Mouse (Mus musculus): ENCODE measurements around the gene Mapk7.

Gene Mapk7

GRCm38 (mm10) chr11:61449499-61450292 is 44.5 kb downstream of the Mapk7 start:
- DNase-seq, result no peak

- DNase-seq, result no peak
Measured at GRCm38 (mm10) chr11:61448599-61449225, 45.5 kb downstream of the Mapk7 start.

- no peak for DNase-seq
Measured at GRCm38 (mm10) chr11:61448041-61448440, 46.2 kb downstream of the Mapk7 start.

- DNase-seq, result no peak
Measured at GRCm38 (mm10) chr11:61447296-61447695, 46.9 kb downstream of the Mapk7 start.

- no peak for DNase-seq
Measured at GRCm38 (mm10) chr11:61443807-61444206, 50.4 kb downstream of the Mapk7 start.

GRCm38 (mm10) chr11:61441670-61442069 is 52.5 kb downstream of the Mapk7 start:
- no peak for DNase-seq

- DNase-seq, result no peak
Measured at GRCm38 (mm10) chr11:61440416-61440815, 53.8 kb downstream of the Mapk7 start.

GRCm38 (mm10) chr11:61439170-61439569 is 55.0 kb downstream of the Mapk7 start:
- no peak for DNase-seq
